Mouse (Mus musculus): ENCODE measurements around the gene Rasal1.

GRCm38 (mm10) chr5:120649938-120650337, 1.3 kb downstream of the Rasal1 start:
- TF ChIP-seq CTCF (IDR thresholded peaks at IDR 0.05; ENCODE audit: borderline replicate concordance, control insufficient read depth, extremely low read depth, insufficient read depth, low read length, poor library complexity) = no peak
- no peak for TF ChIP-seq POLR2A (IDR thresholded peaks at IDR 0.05; ENCODE audit: control insufficient read depth, extremely low read depth, insufficient read depth, low read length, poor library complexity)
